Mouse (Mus musculus): ENCODE measurements around the gene Aptx.

Aptx gene

GRCm38 (mm10) chr4:40666237-40667012, 36.6 kb downstream of the Aptx start:
- peak; percentile 21 for DNase-seq

DNA sequence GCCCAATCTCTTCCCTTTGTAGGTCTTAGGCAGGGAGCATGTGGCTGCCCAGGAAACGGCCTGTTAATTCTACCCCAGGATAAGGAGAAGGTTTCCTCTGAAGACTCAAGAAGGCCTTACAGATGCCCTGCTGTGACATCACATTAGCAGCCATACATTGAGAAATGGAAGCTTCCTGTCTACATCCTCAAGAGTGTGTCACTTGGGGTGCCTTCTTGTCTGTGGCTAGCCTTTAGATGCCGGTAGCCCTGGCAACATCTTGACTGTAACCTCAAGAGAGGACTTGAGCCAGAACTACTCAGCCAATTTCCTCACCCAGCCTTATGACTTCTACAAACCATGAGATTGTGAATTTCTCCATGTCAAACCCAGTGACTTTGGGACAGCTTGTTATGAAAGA, 51.9 kb downstream of the Aptx start:
- DNase-seq: no peak

DNA sequence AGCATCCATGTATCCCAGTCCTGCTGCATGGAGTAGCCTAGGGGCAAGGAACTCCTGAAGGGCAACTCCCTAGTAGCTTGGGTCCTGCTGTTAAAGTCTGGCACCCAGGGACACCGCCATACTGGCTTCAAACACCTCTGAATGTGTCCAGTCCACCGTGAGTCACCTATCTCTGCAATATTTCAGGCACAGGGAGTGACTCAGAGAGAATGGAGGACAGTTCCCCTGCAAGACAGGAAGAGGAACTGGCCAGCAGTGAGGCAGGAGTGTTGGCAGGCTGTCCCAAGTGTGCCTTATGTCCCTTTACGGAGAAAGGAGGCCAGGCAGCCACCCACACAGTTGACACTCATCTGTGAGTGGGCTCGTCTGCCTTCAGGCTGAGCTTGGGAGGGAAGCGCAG, 53.9 kb downstream of the Aptx start:
- DNase-seq: no peak

GRCm38 (mm10) chr4:40643567-40643966, 59.4 kb downstream of the Aptx start:
- peak; percentile 29 for DNase-seq

DNA sequence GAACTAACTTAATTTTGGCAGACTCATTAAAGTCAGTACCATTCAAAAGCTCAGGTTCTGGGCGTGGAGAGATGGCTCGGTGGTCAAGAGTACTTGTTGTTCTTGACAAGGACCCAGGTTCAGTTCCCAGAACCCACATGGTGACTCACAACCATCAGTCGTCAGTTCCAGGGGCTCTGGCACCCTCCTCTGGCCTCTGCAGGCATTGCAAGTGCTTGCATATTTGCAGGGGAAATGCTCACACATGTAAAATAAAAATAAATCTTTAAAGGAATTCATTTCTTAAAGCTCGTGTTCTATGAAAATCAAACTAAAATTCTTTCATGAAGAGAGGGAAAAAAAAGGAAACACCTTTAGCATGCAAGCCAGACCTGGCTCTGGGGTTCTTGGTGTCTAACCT, 62.0 kb downstream of the Aptx start:
- no peak for DNase-seq
